Mouse (Mus musculus): ENCODE results near the gene Csnk1e. TPM values are rescaled to one million over a fixed set of nuclear protein-coding genes. Genes with fewer than 3 reads are reported as not detected.

Csnk1e gene
- total RNA-seq (2012; rRNA removed): 33.3 and 46.7 TPM in 2 replicates
- total RNA-seq (2014; rRNA removed): 10.4 and 12.2 TPM in 2 replicates
- 16.8 and 18.5 TPM in 2 replicates for polyA plus RNA-seq (2012; ENCODE audit: insufficient read length, low read depth)

DNA sequence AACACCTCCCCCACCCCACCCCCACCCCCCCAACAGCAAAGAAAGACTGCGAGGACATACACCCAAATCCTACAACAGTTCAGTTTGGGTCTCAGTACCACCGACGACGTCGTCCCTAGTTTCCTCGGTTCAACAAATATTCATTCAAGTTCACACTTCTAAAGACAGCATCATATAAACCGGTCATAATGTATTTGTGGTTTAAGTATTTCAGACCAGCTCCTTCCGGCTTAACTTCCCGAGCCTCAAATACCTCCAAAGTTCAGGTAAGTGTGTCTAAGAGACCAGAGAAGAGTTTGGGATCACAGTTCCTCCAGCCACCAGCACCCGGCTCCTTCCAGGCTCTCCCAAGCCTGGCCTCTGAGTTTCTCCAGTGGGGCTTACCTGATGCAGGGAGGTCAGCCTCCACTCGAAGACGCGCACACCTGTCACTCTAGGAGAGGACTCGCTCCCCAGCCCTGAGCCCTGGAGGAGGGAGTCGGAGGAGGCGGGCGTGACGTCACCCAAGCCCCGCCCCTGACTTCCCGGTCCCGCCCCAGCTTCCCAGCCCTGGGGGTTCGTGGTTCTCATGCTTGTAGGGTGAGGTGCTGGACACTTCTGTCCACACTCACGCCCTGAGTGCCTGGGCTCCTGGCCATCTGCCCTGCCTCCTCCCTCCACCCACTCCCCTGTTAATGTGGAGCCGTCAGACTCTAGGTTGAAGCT is at the start of gene Csnk1e:
Gene Csnk1e (minus strand): TSS at position 461 of the 705 bp plus-strand sequence.
- Histone ChIP-seq H3K27me3 (replicated peaks) (peaks cover 12% of the 10 kb centered on the region), H3K4me2 (ENCODE audit: insufficient read depth, low read depth, poor library complexity, severe bottlenecking) (no peak within 1 kb of the TSS), H3K9ac (ENCODE audit: insufficient read depth, low read depth) (no peak within 1 kb of the TSS), H3K4me3 (replicated peaks in 1 of 3; ENCODE audit: low read depth in 2 of 3, low read length in 2 of 3, poor library complexity in 1 of 3) (no peak within 1 kb of the TSS), H3K27ac (ENCODE audit: insufficient read depth, low read depth) (no peak within 1 kb of the TSS), H3K9me3 (replicated peaks; ENCODE audit: low read length) (peaks cover 6% of the 10 kb centered on the region), H3K4me1 (ENCODE audit: control insufficient read depth in 1 of 2, insufficient read depth in 2 of 2) (peaks cover 4 to 11% of the 10 kb centered on the region in 2 experiments), H3K36me3 (replicated peaks in 1 of 2; ENCODE audit: control insufficient read depth in 1 of 2, insufficient read depth in 1 of 2, low read length in 1 of 2) (no peaks in the 10 kb centered on the region), H3K79me2 (replicated peaks; ENCODE audit: control insufficient read depth, extremely low read depth, insufficient read depth, poor library complexity, severe bottlenecking) (no peaks in the 10 kb centered on the region)
- no peak for DNase-seq (ENCODE audit: extremely low read depth)
- no peak for TF ChIP-seq MAFK (IDR thresholded peaks at IDR 0.05; ENCODE audit: insufficient replicate concordance, low read length)
- TF ChIP-seq PAX5 (IDR thresholded peaks at IDR 0.05; ENCODE audit: low read length): no peak
- TF ChIP-seq USF2 (conservative IDR thresholded peaks at IDR 0.05; ENCODE audit: low read depth, low read length): no peak
- no peak for TF ChIP-seq CHD2 (IDR thresholded peaks at IDR 0.05; ENCODE audit: low read length)
- no peak for TF ChIP-seq NRF1 (IDR thresholded peaks at IDR 0.05; ENCODE audit: low read depth, low read length)
- no peak for TF ChIP-seq BHLHE40 (IDR thresholded peaks at IDR 0.05; ENCODE audit: low read depth, low read length)
- no peak for TF ChIP-seq ZMIZ1 (IDR thresholded peaks at IDR 0.05; ENCODE audit: low read depth, low read length)
- TF ChIP-seq POLR2AphosphoS2 (IDR thresholded peaks at IDR 0.05; ENCODE audit: low read depth, low read length): no peak
- no peak for TF ChIP-seq MYC (IDR thresholded peaks at IDR 0.05; ENCODE audit: low read depth, low read length)
- TF ChIP-seq ETS1 (conservative IDR thresholded peaks at IDR 0.05; ENCODE audit: low read depth, low read length): no peak
- TF ChIP-seq JUN (IDR thresholded peaks at IDR 0.05; ENCODE audit: insufficient read depth, low read depth, low read length): no peak
- no peak for TF ChIP-seq MEF2A (IDR thresholded peaks at IDR 0.05; ENCODE audit: borderline replicate concordance, low read depth, low read length)
- no peak for TF ChIP-seq KAT2A (IDR thresholded peaks at IDR 0.05; ENCODE audit: insufficient replicate concordance, low read length)
- no peak for TF ChIP-seq MXI1 (IDR thresholded peaks at IDR 0.05; ENCODE audit: low read depth, low read length)
- TF ChIP-seq ZNF384 (IDR thresholded peaks at IDR 0.05; ENCODE audit: low read depth, low read length): no peak
- no peak for TF ChIP-seq NELFE (IDR thresholded peaks at IDR 0.05; ENCODE audit: low read depth, low read length)
- TF ChIP-seq MAX (IDR thresholded peaks at IDR 0.05; ENCODE audit: low read length): no peak
- no peak for TF ChIP-seq RAD21 (IDR thresholded peaks at IDR 0.05; ENCODE audit: low read depth, low read length)
- dilution Hi-C loops (cut with MboI; ENCODE audit: extremely low pct_ligation_motif_present, extremely low pct_unique_long_range_greater_than_20kb, low sequenced_read_pairs) (no loop called here), in situ Hi-C loops (cut with MboI; ENCODE audit: low pct_ligation_motif_present, low pct_unique_long_range_greater_than_20kb, low sequenced_read_pairs) (no loop called here)

DNA sequence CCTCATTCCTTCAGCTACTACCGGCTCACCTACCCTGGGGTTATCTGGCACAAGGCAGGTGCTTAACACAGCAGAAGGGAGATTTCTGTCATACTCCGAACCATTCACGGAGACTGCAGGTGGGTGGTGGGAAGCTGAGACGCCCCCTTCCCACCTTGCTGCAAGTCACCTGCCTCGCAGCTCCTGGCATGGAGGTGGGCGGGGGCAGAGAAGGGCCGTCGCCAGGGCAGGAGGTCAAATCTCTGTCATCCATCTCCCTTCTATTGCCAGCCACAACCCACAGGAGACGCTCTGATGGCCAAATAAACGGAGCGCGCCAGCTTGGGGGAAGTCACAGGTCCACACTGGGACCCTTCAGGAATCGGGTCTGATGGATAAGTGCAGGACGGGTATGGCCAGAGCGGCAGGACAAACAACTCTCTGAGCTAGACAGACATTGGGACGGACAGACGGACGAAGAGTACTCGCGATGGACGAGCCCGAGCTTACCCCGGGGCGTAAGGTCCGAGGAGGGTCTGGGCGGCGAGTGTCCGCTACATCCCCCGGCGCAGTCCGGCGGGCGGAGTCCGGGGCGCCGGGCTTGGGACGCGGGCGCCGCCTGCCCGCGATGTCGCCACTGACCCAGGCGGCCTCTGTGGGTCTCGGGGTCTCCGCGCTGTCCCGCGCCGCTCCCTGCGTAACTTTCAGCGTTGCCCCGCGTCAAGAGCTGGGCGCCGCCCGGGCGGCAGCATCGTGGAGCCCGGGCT is 49.5 kb upstream of the Csnk1e start, which contains the start of gene Kcnj4:
Gene Kcnj4 (minus strand): TSS at position 535 of the 746 bp plus-strand sequence.
- H3K79me2 ChIP-seq (replicated peaks; ENCODE audit: control insufficient read depth, extremely low read depth, insufficient read depth, poor library complexity, severe bottlenecking): no peaks in the 10 kb centered on the region
- DNase-seq (ENCODE audit: extremely low read depth): no peak
- no peak within 1 kb of the TSS for H3K4me3 ChIP-seq (replicated peaks in 1 of 3; ENCODE audit: low read depth in 2 of 3, low read length in 2 of 3, poor library complexity in 1 of 3)
- no peak for TF ChIP-seq CHD1 (IDR thresholded peaks at IDR 0.05; ENCODE audit: low read depth, low read length)
- TF ChIP-seq JUND (conservative IDR thresholded peaks at IDR 0.05; ENCODE audit: low read depth, low read length): no peak
- no peak for TF ChIP-seq CHD2 (IDR thresholded peaks at IDR 0.05; ENCODE audit: low read length)
- no peak for TF ChIP-seq ETS1 (conservative IDR thresholded peaks at IDR 0.05; ENCODE audit: low read depth, low read length)
- TF ChIP-seq RCOR1 (conservative IDR thresholded peaks at IDR 0.05; ENCODE audit: low read depth, low read length): no peak
- no peak for TF ChIP-seq CTCF (conservative IDR thresholded peaks at IDR 0.05 in 1 of 2, IDR thresholded peaks at IDR 0.05 in 1 of 2; ENCODE audit: low read depth in 2 of 2, low read length in 2 of 2)
- TF ChIP-seq MAFK (IDR thresholded peaks at IDR 0.05; ENCODE audit: insufficient replicate concordance, low read length): no peak
- no peak for TF ChIP-seq POLR2AphosphoS2 (IDR thresholded peaks at IDR 0.05; ENCODE audit: low read depth, low read length)
- no peak for TF ChIP-seq ZMIZ1 (IDR thresholded peaks at IDR 0.05; ENCODE audit: low read depth, low read length)
- no peak for TF ChIP-seq JUN (IDR thresholded peaks at IDR 0.05; ENCODE audit: insufficient read depth, low read depth, low read length)
- TF ChIP-seq USF2 (conservative IDR thresholded peaks at IDR 0.05; ENCODE audit: low read depth, low read length): no peak
- no peak for TF ChIP-seq ZNF384 (IDR thresholded peaks at IDR 0.05; ENCODE audit: low read depth, low read length)
- no peak for TF ChIP-seq MEF2A (IDR thresholded peaks at IDR 0.05; ENCODE audit: borderline replicate concordance, low read depth, low read length)
- TF ChIP-seq NELFE (IDR thresholded peaks at IDR 0.05; ENCODE audit: low read depth, low read length): no peak
- TF ChIP-seq ELF1 (IDR thresholded peaks at IDR 0.05; ENCODE audit: low read depth, low read length): no peak
- no peak for TF ChIP-seq RAD21 (IDR thresholded peaks at IDR 0.05; ENCODE audit: low read depth, low read length)
- no peak for TF ChIP-seq TCF12 (IDR thresholded peaks at IDR 0.05; ENCODE audit: low read depth, low read length)
- dilution Hi-C loops (cut with MboI; ENCODE audit: extremely low pct_ligation_motif_present, extremely low pct_unique_long_range_greater_than_20kb, low sequenced_read_pairs) (no loop called here), in situ Hi-C loops (cut with MboI; ENCODE audit: low pct_ligation_motif_present, low pct_unique_long_range_greater_than_20kb, low sequenced_read_pairs) (no loop called here)
- H3K4me2 ChIP-seq (ENCODE audit: insufficient read depth, low read depth, poor library complexity, severe bottlenecking): no peak within 1 kb of the TSS
- H3K9ac ChIP-seq (ENCODE audit: insufficient read depth, low read depth): no peak within 1 kb of the TSS
- no peaks in the 10 kb centered on the region for H3K36me3 ChIP-seq (replicated peaks in 1 of 2; ENCODE audit: control insufficient read depth in 1 of 2, insufficient read depth in 1 of 2, low read length in 1 of 2)
- 0 out of 4 replicates have a peak, but pooled peaks cover 0 to 1% of the 10 kb centered on the region in 2 experiments for H3K4me1 ChIP-seq (ENCODE audit: control insufficient read depth in 1 of 2, insufficient read depth in 2 of 2)
- peaks cover 85% of the 10 kb centered on the region for H3K27me3 ChIP-seq (replicated peaks)
- no peak within 1 kb of the TSS for H3K27ac ChIP-seq (ENCODE audit: insufficient read depth, low read depth)
- H3K9me3 ChIP-seq (replicated peaks; ENCODE audit: low read length): peaks cover 2% of the 10 kb centered on the region
